Mouse (Mus musculus) right cerebral cortex, adult 2 months (tissue): ENCODE data around the gene Inf2.

ENCODE experiments used
- DNase-seq, 2 experiments: peaks; one replicate each; pipeline ENCODE4 v3.0.0; 2021 to 2022; ENCODE audit warnings: low spot score in 2 of 2

Gene Inf2

GRCm38 (mm10) chr12:112626455-112626854 is 37.9 kb downstream of the Inf2 start:
- DNase-seq, result no peak

GRCm38 (mm10) chr12:112627097-112627881 is 38.7 kb downstream of the Inf2 start:
- DNase-seq, result no peak

DNA sequence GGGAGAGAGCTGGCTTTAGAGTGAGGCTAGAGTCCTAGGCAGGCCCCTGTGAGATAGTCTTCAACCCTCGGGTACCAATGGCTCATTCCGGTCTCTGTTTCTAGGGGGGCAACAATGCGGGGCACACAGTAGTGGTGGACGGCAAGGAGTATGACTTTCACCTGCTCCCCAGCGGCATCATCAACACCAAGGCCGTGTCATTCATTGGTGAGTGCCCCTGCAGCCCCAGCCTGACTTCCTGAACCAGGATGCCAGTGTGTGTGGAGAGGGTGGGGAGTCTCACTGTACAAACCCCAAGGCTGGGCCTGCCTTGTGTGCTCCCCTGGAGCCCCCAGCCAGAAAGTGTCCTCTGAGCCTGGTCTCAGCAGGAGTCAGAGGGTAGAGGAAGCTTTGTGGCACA is 39.6 kb downstream of the Inf2 start:
- DNase-seq, result no peak

DNA sequence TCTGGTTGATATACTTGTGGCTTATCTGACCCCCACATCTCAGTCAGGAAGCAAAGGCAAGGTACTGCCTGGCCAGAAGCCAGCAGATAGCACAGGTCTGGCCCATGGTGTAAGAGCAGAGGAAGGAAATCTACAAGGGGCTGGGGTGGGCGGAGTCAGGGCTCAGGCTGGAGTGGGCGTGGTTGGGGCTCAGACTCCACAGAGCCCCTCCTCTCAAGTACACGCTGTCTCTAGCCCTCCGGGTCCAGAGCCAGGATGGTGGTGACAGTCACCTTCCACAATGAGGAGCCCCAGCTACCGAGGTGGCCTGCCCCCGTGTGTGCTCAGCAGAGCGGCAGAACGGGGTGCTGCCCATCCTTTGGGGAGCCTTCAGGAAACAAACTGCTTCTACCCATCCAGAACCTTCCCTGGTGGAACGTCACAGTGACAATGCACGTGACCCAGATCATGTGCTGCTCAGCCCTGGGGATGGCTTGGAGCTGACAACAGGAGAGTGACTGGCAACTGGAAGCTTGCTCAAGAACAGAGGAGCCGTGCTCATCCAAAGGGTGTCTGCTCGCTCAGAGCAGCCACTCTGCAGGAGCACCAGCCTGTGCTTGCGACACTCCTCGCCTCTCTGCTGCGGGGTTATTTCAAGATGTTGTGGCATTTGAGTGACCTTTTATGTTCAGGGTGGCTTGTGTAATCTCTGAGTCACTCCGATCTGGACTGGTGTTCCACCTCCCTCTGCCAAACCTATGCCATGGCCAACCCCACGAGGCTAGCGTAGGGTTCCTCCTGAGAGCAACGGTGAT is 40.5 kb downstream of the Inf2 start:
- peak in 1 of 2 experiments; percentile 32 for DNase-seq

DNA sequence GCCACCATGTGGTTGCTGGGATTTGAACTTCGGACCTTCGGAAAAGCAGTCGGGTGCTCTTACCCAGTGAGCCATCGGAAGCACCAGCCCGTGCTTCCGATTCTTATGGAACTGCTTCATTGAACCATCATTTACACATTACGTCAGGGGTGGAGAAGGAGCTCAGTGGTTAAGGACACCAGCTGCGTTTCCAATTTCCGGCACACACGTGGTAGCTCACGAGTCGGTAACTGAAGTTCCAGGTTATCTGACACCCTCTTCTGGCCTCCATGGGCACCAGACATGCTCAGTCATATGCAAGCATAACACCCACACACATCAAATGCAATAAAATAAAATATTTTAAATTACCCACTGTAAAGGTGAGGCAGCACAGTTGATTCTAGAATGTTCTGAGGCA is 41.4 kb downstream of the Inf2 start:
- no peak for DNase-seq

GRCm38 (mm10) chr12:112630796-112631195 is 42.2 kb downstream of the Inf2 start:
- no peak for DNase-seq

- DNase-seq, result no peak
Observed at GRCm38 (mm10) chr12:112631472-112631871, 42.9 kb downstream of the Inf2 start.

DNA sequence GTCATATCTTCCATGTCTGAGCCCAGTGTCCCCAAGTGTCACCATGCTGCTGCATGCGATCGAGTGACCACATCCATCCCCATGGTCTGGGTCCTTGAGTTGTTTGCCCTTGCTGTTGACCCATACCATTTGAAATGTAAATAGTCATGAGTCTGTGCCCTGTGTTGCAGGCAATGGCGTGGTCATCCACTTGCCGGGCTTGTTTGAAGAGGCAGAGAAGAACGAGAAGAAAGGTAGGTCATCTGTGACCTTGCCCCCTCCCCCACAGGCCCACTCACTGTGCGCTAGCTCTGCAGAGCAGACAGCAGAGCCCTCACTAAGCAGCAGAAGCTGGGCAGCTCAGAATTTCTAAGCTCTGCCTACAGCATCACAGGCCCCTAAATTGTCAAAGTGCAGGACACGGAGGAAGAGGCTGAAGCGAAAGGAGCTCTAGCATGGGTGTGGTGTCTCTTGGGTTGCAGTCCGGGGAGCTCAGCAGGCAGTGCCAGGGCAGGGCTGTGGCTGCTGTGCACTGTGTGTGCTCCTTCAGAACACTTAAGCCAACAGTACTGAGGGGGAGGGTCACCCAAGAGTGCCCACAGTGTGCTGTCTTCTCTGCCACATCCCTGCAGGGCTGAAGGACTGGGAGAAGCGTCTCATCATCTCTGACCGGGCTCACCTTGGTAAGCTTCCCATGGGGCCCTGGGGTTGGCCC is 43.6 kb downstream of the Inf2 start:
- no peak for DNase-seq

DNA sequence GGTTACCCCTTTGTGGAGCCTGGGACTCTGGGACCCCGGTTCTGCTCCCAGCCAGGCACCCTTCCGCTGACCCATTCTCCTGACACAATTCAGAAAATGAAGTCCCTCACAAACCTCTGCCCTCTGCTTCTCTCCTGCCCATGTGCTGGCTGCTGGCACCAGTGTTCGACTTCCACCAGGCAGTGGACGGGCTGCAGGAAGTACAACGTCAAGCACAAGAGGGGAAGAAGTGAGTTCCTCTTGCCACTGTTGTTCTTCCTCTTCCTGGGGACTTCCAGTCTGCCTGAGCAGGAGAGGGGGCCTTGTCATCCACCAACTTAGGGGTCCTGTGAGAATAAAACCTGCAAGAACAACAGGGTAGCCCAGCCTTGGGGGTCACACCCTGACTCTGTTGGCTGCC is 44.3 kb downstream of the Inf2 start:
- no peak for DNase-seq

- no peak for DNase-seq
Observed at GRCm38 (mm10) chr12:112633686-112634085, 45.1 kb downstream of the Inf2 start.

DNA sequence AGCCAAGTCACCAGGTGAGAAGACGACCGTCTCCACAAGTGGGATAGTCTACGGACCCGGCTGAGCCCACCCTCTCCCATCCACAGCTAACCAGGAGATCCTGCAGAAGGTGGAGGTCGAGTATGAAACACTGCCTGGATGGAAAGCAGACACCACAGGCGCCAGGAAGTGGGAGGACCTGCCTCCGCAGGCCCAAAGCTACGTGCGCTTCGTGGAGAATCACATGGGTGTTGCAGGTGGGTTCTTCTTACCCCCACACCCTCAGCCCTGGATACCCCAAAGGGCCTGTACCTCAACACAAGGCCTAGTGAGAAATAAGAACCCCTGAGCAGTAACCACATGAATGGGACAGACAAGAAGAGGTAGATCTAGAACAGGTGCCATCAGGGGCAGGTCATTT is 50.9 kb downstream of the Inf2 start:
- DNase-seq, result no peak

DNA sequence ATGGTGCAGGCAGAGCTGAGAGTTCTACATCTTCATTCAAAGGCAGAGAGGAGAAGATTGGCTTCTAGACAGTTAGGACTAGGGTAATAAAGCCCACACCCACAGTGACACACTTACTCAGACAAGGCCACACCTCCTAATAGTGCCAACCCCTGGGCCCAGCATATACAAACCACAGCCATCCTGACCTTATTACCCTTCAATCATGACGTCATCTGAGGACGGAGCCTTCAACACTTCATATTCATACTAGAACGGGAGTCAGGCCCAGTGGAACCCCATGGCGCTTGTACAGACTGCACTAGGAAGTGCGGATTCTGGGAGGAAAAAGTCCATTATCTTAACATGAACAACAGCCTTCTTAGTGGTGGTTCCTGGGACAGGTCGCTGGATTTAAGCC is 54.5 kb downstream of the Inf2 start:
- DNase-seq, result no peak

DNA sequence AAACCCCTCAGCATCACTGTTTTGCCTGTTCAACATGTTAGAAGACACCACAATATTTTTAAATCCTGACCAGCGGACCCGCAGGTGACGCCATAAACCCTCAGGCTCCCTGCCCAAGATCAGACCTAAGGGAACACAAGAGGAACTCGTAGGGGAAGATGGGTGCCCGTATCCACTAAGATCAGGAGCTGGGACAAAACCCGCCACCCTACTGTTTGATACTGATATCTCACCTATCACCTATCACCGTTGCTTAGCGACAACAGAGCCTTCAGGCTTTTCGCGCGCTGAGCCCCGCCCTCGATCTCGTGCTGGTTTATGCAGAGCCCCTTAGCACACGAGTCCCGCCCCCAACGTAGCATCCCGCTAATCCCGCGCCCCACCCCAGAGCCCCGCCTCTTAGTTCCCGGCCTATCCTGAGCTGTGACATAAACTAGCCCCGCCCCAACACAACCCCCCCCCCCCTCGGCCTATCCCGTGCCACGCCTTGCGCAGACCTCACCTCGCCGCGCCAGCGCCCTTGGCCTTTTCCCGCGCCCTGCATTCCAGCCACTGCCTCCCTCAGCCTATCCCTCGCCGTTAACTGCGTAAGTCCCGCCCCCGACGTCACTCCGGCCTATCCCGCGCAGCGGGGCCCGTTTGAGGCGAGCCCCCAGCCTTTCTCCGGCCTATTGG is 55.7 kb downstream of the Inf2 start, which contains the start of gene Siva1:
Gene Siva1 (plus strand): TSS at position 500 of the 675 bp plus-strand sequence.
- DNase-seq, result peak; percentile 95 to 96

GRCm38 (mm10) chr12:112644855-112645506 is 56.4 kb downstream of the Inf2 start:
- peak; percentile 51 to 62 for DNase-seq

DNA sequence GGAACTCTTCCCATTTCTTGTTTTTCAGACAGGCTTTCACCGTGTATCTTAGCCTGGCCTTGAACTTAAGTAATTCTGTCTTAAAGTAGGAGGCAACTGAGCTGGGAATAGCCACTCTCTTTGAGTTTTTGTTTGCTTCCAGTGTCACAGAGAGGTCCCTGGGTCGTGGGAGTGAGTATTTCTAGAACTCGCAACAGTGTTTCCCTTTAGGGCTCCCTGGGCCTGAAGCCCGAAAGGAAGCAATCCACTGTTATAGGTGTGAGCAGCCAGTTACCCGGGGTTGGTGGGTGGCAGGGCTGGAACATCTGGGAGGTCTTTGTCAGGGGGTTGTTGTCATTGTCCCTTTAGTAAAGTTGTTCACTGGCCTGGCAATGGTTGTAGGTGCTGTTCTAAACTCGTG is 57.6 kb downstream of the Inf2 start:
- no peak for DNase-seq

GRCm38 (mm10) chr12:112648081-112648480 is 59.5 kb downstream of the Inf2 start:
- DNase-seq, result no peak

GRCm38 (mm10) chr12:112651778-112652439 is 63.3 kb downstream of the Inf2 start:
- DNase-seq, result no peak

DNA sequence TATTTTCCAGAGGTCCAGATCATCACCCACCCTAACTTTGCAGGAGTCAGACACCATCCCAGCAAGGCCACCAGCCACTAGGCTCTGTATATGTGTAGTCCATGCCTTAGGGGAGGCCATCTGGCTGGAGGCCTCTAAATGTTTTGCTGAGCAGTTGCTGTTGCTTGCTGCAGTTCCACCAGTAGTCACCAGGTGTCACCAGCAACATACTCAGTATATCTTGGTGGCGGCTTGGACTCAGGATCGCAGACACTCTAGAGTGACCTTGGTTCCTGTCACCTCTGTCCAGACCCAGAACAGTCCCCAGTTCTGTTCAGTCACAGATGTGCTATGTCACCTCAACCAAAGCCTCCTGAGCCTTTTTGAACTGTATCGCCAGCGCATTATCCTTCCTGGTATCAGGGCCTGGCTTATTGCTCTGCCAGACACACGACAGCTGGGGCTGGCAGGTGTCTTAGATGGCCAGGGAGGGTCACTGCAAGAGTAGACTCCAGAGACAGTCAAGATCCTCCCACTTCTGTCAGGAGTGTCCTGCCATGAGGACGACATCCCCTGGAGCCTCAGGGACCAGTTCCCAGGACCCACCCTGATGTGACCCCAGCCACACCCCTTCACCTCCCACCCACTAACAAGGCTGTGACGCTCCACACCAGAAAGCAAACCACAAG is 64.7 kb downstream of the Inf2 start:
- DNase-seq, result peak; percentile 92 to 93

- DNase-seq, result no peak
Observed at GRCm38 (mm10) chr12:112654076-112654475, 65.5 kb downstream of the Inf2 start.

- peak in 1 of 2 experiments; percentile 49 for DNase-seq
Observed at GRCm38 (mm10) chr12:112658619-112659018, 70.0 kb downstream of the Inf2 start.
